Mouse (Mus musculus): ENCODE results near the gene D1Pas1. TPM values are rescaled to one million over a fixed set of nuclear protein-coding genes. Genes with fewer than 3 reads are reported as not detected.

D1Pas1 gene
- polyA plus RNA-seq (2012; rRNA removed; ENCODE audit: low replicate concordance), result not detected in 2 replicates

DNA sequence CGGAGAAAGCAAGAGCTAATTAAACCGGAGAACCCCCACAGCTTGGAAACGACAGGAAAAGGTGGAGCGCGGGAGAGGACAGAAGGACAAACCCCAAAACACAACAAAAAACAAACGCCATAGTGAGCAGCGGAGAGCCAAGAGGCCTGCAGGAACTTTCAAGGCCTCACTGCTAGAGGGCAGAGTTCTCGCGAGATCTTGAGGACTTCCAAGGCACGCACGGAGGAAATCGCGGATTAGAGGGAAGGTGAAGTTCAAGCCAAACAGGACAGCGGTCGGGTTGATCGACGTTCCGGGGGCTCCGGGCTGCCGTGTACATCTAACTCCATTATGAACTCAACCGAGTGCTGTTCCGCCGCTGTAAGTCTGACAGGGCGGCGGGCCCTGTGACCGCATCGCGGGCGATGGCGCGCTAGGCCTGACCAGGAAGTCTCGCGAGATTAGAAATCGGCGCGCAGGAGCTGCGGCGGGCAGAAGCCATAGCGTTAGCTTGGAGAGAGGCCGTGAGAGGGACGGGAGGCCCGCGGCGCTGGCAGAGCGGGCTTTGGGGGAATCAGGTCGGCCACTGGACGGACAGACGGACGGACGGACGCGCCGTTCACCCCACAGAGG lies at the start of gene D1Pas1:
TSS of gene D1Pas1 (plus strand) at position 216 of the 612 bp plus-strand sequence.

Other genes with a start within 250 kb of the D1Pas1 start
- gene Rrp15, start 218.1 kb upstream of the D1Pas1 start, polyA plus RNA-seq (2012; rRNA removed; ENCODE audit: low replicate concordance), result 0.20 and 0.69 TPM in 2 replicates
- 0.28 TPM in 1 of 2 replicates, not detected in the other for gene Spata17, start 248.0 kb downstream of the D1Pas1 start, polyA plus RNA-seq (2012; rRNA removed; ENCODE audit: low replicate concordance)
- gene Gpatch2, start 248.1 kb downstream of the D1Pas1 start, polyA plus RNA-seq (2012; rRNA removed; ENCODE audit: low replicate concordance), result 4.8 and 6.2 TPM in 2 replicates